Mouse (Mus musculus): ENCODE data around the gene Ino80b.

Ino80b gene

GRCm38 (mm10) chr6:83084477-83084876, 40.8 kb downstream of the Ino80b start:
- DNase-seq (ENCODE audit: low spot score) = no peak

- DNase-seq (ENCODE audit: low spot score) = no peak
Observed at GRCm38 (mm10) chr6:83083497-83083896, 41.7 kb downstream of the Ino80b start.

GRCm38 (mm10) chr6:83080210-83080609, 45.0 kb downstream of the Ino80b start:
- DNase-seq (ENCODE audit: low spot score) = no peak

- DNase-seq (ENCODE audit: low spot score) = peak; percentile 98
Observed at GRCm38 (mm10) chr6:83078324-83078858, 46.8 kb downstream of the Ino80b start.

DNA sequence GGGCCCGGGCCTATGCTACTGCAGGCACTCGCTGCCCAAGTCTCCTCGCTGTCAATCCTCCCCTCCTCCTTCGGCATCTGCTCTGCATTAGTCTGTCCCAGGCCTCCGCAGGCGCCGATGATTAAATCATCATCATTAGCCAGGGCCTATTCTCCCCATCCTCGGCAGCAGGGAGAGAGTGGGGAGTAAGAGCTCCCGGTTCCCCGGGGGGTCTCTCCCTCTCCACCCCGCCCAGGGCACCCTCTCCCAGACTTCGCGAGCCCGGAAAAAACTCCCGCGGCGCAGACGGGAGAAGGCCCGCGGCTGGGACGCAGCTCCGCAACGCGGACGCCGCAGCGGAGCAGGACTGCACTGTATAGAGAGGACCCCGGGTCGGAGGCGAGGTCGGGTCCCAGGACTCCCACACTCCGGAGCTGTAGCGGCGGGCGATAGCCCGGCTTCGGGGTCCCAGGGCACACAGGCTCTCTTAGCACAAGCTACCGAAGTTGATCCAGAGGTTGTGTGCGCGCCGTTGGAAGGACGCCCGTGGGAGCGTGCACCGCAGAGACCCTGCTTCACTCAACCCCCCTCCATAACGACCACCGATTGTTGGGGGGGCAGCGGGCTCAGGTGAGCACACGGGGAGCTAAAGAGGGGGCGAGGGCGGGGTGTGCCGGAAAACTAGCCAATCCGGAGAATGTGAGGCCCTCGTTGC, 47.5 kb downstream of the Ino80b start, which contains the start of gene Pcgf1:
TSS of gene Pcgf1 (plus strand) at position 240 of the 694 bp plus-strand sequence.
- DNase-seq (ENCODE audit: low spot score) = no peak

GRCm38 (mm10) chr6:83074979-83075378, 50.3 kb downstream of the Ino80b start:
- no peak for DNase-seq (ENCODE audit: low spot score)

Data from left cerebral cortex, adult 11 months (tissue).